Mouse (Mus musculus): Measurements from ENCODE around the gene Hilpda. TPM values are rescaled to one million over a fixed set of nuclear protein-coding genes. Genes with fewer than 3 reads are reported as not detected.

Gene Hilpda
- polyA plus RNA-seq, 2 experiments, result 39.7 to 53.7 TPM

GRCm38 (mm10) chr6:29261831-29262230, 10.5 kb upstream of the Hilpda start:
- Histone ChIP-seq H3K4me1 (ENCODE audit: control insufficient read depth, insufficient read depth, low read length) (no peaks in the 10 kb centered on the region), H3K27me3 (ENCODE audit: control insufficient read depth, insufficient read depth, low read length) (no peaks in the 10 kb centered on the region), H3K9ac (ENCODE audit: low read depth, low read length, severe bottlenecking) (no peak overlapping the region), H3K9me3 (ENCODE audit: control insufficient read depth, low read length) (no peaks in the 10 kb centered on the region), H3K4me3 (replicated peaks; ENCODE audit: low read length) (no peak overlapping the region), H3K4me2 (replicated peaks; ENCODE audit: low read depth, low read length, severe bottlenecking) (no peak overlapping the region), H3K27ac (replicated peaks; ENCODE audit: low read depth, low read length) (no peak overlapping the region), H3K36me3 (ENCODE audit: control insufficient read depth, insufficient read depth, low read length) (no peaks in the 10 kb centered on the region)
- no peak for DNase-seq (ENCODE audit: low spot score)
- ATAC-seq (ENCODE audit: low FRiP score, low read depth), result no peak
- 68% methylated on average over 5 of the region's 5 CpGs for WGBS
- no peak for TF ChIP-seq POLR2A (IDR thresholded peaks at IDR 0.05; ENCODE audit: borderline replicate concordance, extremely low read depth, insufficient read depth, insufficient read length)

DNA sequence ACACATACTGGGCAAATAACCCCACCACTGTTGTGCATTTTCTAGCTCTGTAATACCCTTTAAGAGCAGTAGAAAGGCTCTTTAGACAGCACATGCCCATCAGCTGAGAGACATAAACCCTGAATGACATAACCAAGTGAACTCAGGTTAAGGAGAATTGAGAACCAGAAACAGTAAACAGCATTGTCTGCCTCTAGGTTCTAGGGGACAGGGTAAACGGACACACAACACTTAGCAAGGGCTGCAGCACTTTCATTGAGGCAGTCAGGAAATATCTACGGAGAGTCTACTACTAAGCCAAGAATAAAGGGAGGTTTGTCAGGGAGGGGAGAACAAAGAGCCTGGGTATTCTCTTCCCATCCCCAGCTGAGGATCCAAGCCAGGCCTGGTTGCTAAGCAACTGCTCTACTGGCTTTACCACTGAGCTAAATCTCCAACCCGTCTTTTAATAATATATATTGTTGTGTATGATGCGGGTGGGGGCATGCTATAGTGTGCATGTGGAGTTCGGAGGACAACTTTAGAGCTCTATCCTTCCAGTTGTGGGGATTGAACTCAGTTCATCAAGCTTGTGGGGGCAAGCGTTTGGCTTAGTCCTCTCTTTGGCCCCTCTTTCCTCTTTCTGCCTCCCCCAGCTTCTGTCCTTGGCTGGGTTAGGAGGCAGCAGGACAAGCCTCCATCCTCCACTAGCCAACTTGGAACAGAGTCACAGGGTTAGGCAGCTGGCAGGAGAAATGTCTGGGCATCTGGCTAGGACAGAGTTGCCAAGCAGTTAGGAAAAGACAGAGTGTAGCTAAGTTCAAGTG, 8.4 kb upstream of the Hilpda start:
- ATAC-seq (ENCODE audit: low FRiP score, low read depth) (no peak), DNase-seq (ENCODE audit: low spot score) (no peak)
- no peak for TF ChIP-seq POLR2A (IDR thresholded peaks at IDR 0.05; ENCODE audit: borderline replicate concordance, extremely low read depth, insufficient read depth, insufficient read length)
- Histone ChIP-seq H3K9ac (ENCODE audit: low read depth, low read length, severe bottlenecking) (no peak overlapping the region), H3K4me2 (replicated peaks; ENCODE audit: low read depth, low read length, severe bottlenecking) (no peak overlapping the region), H3K27me3 (ENCODE audit: control insufficient read depth, insufficient read depth, low read length) (no peaks in the 10 kb centered on the region), H3K4me1 (ENCODE audit: control insufficient read depth, insufficient read depth, low read length) (no peaks in the 10 kb centered on the region), H3K4me3 (replicated peaks; ENCODE audit: low read length) (no peak overlapping the region), H3K27ac (replicated peaks; ENCODE audit: low read depth, low read length) (no peak overlapping the region), H3K36me3 (ENCODE audit: control insufficient read depth, insufficient read depth, low read length) (no peaks in the 10 kb centered on the region), H3K9me3 (ENCODE audit: control insufficient read depth, low read length) (no peaks in the 10 kb centered on the region)
- WGBS, result 69% methylated on average over 6 of the region's 6 CpGs

GRCm38 (mm10) chr6:29264456-29264781, 7.9 kb upstream of the Hilpda start:
- no peaks in the 10 kb centered on the region for H3K9me3 ChIP-seq (ENCODE audit: control insufficient read depth, low read length)
- TF ChIP-seq POLR2A (IDR thresholded peaks at IDR 0.05; ENCODE audit: borderline replicate concordance, extremely low read depth, insufficient read depth, insufficient read length), result no peak
- H3K4me1 ChIP-seq (ENCODE audit: control insufficient read depth, insufficient read depth, low read length), result no peaks in the 10 kb centered on the region
- no peak overlapping the region for H3K27ac ChIP-seq (replicated peaks; ENCODE audit: low read depth, low read length)
- DNase-seq (ENCODE audit: low spot score), result no peak
- WGBS, result 69% methylated on average over 3 of the region's 3 CpGs
- H3K36me3 ChIP-seq (ENCODE audit: control insufficient read depth, insufficient read depth, low read length), result no peaks in the 10 kb centered on the region
- no peak overlapping the region for H3K4me2 ChIP-seq (replicated peaks; ENCODE audit: low read depth, low read length, severe bottlenecking)
- H3K4me3 ChIP-seq (replicated peaks; ENCODE audit: low read length), result no peak overlapping the region
- ATAC-seq (ENCODE audit: low FRiP score, low read depth), result no peak
- no peaks in the 10 kb centered on the region for H3K27me3 ChIP-seq (ENCODE audit: control insufficient read depth, insufficient read depth, low read length)
- no peak overlapping the region for H3K9ac ChIP-seq (ENCODE audit: low read depth, low read length, severe bottlenecking)

DNA sequence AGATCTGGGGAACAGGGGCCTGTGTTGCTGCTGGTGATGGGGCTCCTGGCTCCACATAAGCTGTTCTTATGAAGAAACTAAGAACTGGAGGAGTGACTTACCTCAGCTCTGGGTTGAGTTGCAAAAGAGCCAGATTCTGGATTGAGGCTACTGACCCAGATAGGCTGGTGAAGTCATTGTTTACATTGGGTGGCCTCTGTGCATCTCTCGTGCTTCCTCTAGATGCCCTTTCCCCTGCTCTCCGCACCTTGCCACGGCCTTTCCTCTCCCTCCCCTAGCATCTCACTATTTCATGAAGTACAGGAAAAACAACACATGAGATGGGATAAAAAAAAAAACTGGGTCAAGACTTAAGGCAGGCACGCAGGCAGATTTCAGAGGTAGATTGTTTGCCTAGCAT, 5.4 kb upstream of the Hilpda start:
- H3K4me2 ChIP-seq (replicated peaks; ENCODE audit: low read depth, low read length, severe bottlenecking), result no peak overlapping the region
- no peaks in the 10 kb centered on the region for H3K4me1 ChIP-seq (ENCODE audit: control insufficient read depth, insufficient read depth, low read length)
- H3K27ac ChIP-seq (replicated peaks; ENCODE audit: low read depth, low read length), result no peak overlapping the region
- DNase-seq (ENCODE audit: low spot score) (no peak), ATAC-seq (ENCODE audit: low FRiP score, low read depth) (no peak)
- 62% methylated on average over 4 of the region's 4 CpGs for WGBS
- no peaks in the 10 kb centered on the region for H3K27me3 ChIP-seq (ENCODE audit: control insufficient read depth, insufficient read depth, low read length)
- no peaks in the 10 kb centered on the region for H3K9me3 ChIP-seq (ENCODE audit: control insufficient read depth, low read length)
- H3K4me3 ChIP-seq (replicated peaks; ENCODE audit: low read length), result no peak overlapping the region
- H3K9ac ChIP-seq (ENCODE audit: low read depth, low read length, severe bottlenecking), result no peak overlapping the region
- no peak for TF ChIP-seq POLR2A (IDR thresholded peaks at IDR 0.05; ENCODE audit: borderline replicate concordance, extremely low read depth, insufficient read depth, insufficient read length)
- H3K36me3 ChIP-seq (ENCODE audit: control insufficient read depth, insufficient read depth, low read length), result no peaks in the 10 kb centered on the region

DNA sequence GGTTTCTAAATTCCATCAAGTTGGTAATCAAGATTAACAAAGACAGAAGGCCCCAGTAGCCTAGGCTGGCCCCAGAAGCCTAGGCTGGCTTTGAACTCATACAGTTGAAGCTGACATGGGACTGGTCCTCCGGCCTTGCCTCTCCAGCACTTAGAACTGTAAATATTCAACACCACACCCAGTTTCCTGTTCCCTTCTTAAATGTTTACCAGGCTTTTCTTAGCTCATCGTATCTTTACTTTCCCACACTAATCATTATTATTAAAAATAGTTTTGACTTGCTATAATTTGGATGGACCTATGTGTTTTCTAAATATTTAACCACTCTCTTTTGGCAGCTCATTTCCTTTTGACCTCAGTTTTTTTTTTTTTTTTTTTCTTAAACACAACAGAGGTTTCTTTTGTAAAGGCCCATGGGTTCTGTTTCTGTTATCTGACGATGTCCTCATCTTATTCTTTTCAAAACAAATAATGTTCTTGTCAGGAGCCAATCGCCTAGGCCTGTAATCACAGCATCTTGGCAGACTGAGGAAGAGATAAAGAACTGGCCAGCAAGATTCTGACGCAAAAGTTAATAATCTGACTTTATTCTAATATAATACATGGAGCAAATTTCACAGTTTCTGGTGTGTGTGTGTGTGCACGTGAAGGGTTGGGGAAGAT, 3.2 kb upstream of the Hilpda start:
- Histone ChIP-seq H3K9me3 (ENCODE audit: control insufficient read depth, low read length) (no peaks in the 10 kb centered on the region), H3K4me3 (replicated peaks; ENCODE audit: low read length) (no peak overlapping the region), H3K27ac (replicated peaks; ENCODE audit: low read depth, low read length) (no peak overlapping the region), H3K4me2 (replicated peaks; ENCODE audit: low read depth, low read length, severe bottlenecking) (no peak overlapping the region), H3K36me3 (ENCODE audit: control insufficient read depth, insufficient read depth, low read length) (no peaks in the 10 kb centered on the region), H3K4me1 (ENCODE audit: control insufficient read depth, insufficient read depth, low read length) (peaks cover 5% of the 10 kb centered on the region; the same call in 1 of the 2 replicates), H3K27me3 (ENCODE audit: control insufficient read depth, insufficient read depth, low read length) (no peaks in the 10 kb centered on the region), H3K9ac (ENCODE audit: low read depth, low read length, severe bottlenecking) (no peak overlapping the region)
- TF ChIP-seq POLR2A (IDR thresholded peaks at IDR 0.05; ENCODE audit: borderline replicate concordance, extremely low read depth, insufficient read depth, insufficient read length), result no peak
- 78% methylated on average over 6 of the region's 6 CpGs for WGBS
- DNase-seq (ENCODE audit: low spot score) (no peak), ATAC-seq (ENCODE audit: low FRiP score, low read depth) (no peak)
